Mouse (Mus musculus) heart, postnatal 0 days (tissue): ENCODE data around the gene Akap6. TPM values are rescaled to one million over a fixed set of nuclear protein-coding genes. Genes with fewer than 3 reads are reported as not detected.

ENCODE experiments used
- ATAC-seq: fragments of 200-750 bp; cut with Nextera tagmentation; 2 replicates; pipeline ENCODE4 v1.8.0; 2017; ENCODE audit warnings: low read depth, moderate number of reproducible peaks, moderate library complexity; ENCODE audit not compliant: insufficient read depth
- DNase-seq: peaks from one replicate; pipeline ENCODE4 v3.0.0-alpha.2; 2016; ENCODE audit warnings: low spot score
- H3K27ac ChIP-seq: fragments of 300-500 bp; sonication (generic); 2 replicates; pipeline ENCODE4 v1.5.1; 2014; ENCODE audit warnings: low read depth, mild to moderate bottlenecking
- H3K27me3 ChIP-seq: fragments of 300-500 bp; sonication (generic); 2 replicates; pipeline ENCODE4 v1.6.1; 2014; ENCODE audit warnings: low read length, mixed read lengths; ENCODE audit not compliant: control insufficient read depth, insufficient read depth
- H3K36me3 ChIP-seq: fragments of 300-500 bp; sonication (generic); replicated peaks from 2 replicates; pipeline ENCODE4 v1.6.1; 2014; ENCODE audit warnings: low read length, mixed read lengths; ENCODE audit not compliant: control insufficient read depth, insufficient read depth
- H3K4me1 ChIP-seq: fragments of 300-500 bp; sonication (generic); 2 replicates; pipeline ENCODE4 v1.6.1; 2014; ENCODE audit warnings: antibody characterized with exemption; ENCODE audit not compliant: control insufficient read depth, insufficient read depth
- H3K4me2 ChIP-seq: fragments of 300-500 bp; sonication (generic); 2 replicates; pipeline ENCODE4 v1.6.1; 2014; ENCODE audit warnings: low read depth, mild to moderate bottlenecking, low read length, moderate library complexity
- H3K4me3 ChIP-seq: fragments of 300-500 bp; sonication (generic); 2 replicates; pipeline ENCODE4 v1.5.1; 2014; ENCODE audit warnings: low read depth, low read length
- H3K9ac ChIP-seq: fragments of 300-500 bp; sonication (generic); replicated peaks from 2 replicates; pipeline ENCODE4 v1.6.1; 2014; ENCODE audit warnings: low read depth, low read length, mixed read lengths
- H3K9me3 ChIP-seq: fragments of 300-500 bp; sonication (generic); replicated peaks from 2 replicates; pipeline ENCODE4 v1.6.1; 2016; ENCODE audit warnings: low read length; ENCODE audit not compliant: control insufficient read depth
- CTCF ChIP-seq: IDR thresholded peaks from 2 replicates; pipeline ENCODE4 v1.5.1; 2016; ENCODE audit warnings: antibody characterized with exemption, control low read depth, low read depth
- EP300 ChIP-seq: IDR thresholded peaks from 2 replicates; pipeline ENCODE4 v1.6.1; 2016; ENCODE audit warnings: antibody characterized with exemption, low read depth
- WGBS: fragments of 180-500 bp; shearing (Covaris S2); extraction: QIAGEN DNeasy Blood & Tissue Kit; methylation state at CpG from one replicate; pipeline ENCODE4 v1.1.7; 2014; 5-methylcytosine and 5-hydroxymethylcytosine counted together
- polyA plus RNA-seq: library from polyadenylated mRNA; unstranded; fragments of >200 nt; fragmentation: Nextera tagmentation; extraction: Ambion mirVana; gene quantifications from 2 replicates; pipeline ENCODE4 v1.2.1, GENCODE M21; 2015
- total RNA-seq: library from RNA; depleted of rRNA; stranded (reverse); fragments of >200 nt; gene quantifications from 2 replicates; pipeline ENCODE4 v1.2.3, GENCODE M21; 2014; ENCODE audit warnings: low replicate concordance

Gene Akap6
- total and polyA plus RNA-seq, 2 experiments from 2014 or later: 10.3 to 53.2 TPM

DNA sequence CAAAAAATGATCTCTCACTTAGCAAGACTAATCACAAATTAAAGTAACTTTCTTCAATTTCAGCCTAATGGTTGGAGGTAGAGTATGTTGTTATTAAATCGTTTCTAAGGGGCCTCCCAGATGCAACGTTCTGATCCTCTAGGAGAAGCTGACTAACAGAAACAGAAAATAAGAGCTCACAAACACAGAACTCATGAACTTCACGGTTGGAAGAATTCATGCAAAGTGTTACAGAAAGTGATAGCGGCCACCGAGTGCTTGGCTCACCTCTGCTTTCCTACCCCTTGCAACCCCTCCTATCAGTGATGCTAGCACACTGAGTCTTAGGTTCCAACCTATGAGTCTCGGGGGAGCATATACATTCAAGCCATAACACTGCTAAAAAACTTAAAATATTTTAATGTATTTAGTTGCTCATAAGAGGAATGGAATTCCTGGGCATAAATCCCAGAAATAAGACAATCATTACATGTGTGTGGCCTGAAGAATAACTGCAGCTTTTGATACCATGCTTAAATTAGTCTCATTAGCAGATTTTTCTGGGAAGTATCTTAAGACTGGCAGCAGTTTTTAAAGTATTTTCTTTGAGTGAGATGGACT, 25.7 kb upstream of the Akap6 start:
- Histone ChIP-seq H3K27ac (no peak overlapping the region), H3K27me3 (no peaks in the 10 kb centered on the region), H3K4me2 (no peak overlapping the region), H3K4me1 (no peaks in the 10 kb centered on the region), H3K36me3 (no peaks in the 10 kb centered on the region), H3K9me3 (no peaks in the 10 kb centered on the region), H3K9ac (no peak overlapping the region), H3K4me3 (no peak overlapping the region)
- TF ChIP-seq CTCF (no peak), EP300 (no peak)
- WGBS: 63% methylated on average over 6 of the region's 6 CpGs
- no peak for DNase-seq
- no peak for ATAC-seq

GRCm38 (mm10) chr12:52675010-52675409, 24.2 kb upstream of the Akap6 start:
- TF ChIP-seq EP300 (no peak), CTCF (no peak)
- no peaks in the 10 kb centered on the region for H3K9me3 ChIP-seq
- H3K27me3 ChIP-seq: no peaks in the 10 kb centered on the region
- H3K4me1 ChIP-seq: no peaks in the 10 kb centered on the region
- WGBS: 67% methylated on average over 4 of the region's 4 CpGs
- H3K4me2 ChIP-seq: no peak overlapping the region
- no peaks in the 10 kb centered on the region for H3K36me3 ChIP-seq
- H3K27ac ChIP-seq: no peak overlapping the region
- H3K4me3 ChIP-seq: no peak overlapping the region
- no peak overlapping the region for H3K9ac ChIP-seq
- no peak for ATAC-seq
- no peak for DNase-seq

GRCm38 (mm10) chr12:52687355-52687754, 11.8 kb upstream of the Akap6 start:
- Histone ChIP-seq H3K4me1 (no peaks in the 10 kb centered on the region), H3K9ac (no peak overlapping the region), H3K27ac (no peak overlapping the region), H3K9me3 (no peaks in the 10 kb centered on the region), H3K36me3 (no peaks in the 10 kb centered on the region), H3K4me2 (peak overlapping the region; percentile 23; the same call in 1 of the 2 replicates), H3K4me3 (no peak overlapping the region), H3K27me3 (no peaks in the 10 kb centered on the region)
- ATAC-seq (no peak), DNase-seq (no peak)
- WGBS: 40% methylated on average over 9 of the region's 9 CpGs
- no peak for TF ChIP-seq CTCF
- TF ChIP-seq EP300: no peak

DNA sequence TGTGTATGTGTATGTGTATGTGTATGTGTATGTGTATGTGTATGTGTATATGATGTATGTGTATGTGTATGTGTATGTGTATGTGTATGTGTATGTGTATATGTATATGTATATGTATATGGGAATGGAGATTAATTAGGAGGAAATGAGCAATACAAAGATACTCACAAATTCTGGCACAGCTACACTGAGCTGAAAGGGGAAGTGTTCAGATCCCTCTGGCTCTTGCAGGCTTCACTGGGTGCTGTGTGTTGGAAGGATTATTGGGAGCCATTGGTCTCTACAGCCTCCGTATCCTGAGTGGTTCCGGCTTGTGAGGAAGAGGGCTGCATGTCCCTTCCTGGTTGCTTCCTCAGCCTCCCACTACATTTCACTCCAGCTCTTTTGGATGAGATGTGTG, 10.5 kb upstream of the Akap6 start:
- Histone ChIP-seq H3K4me3 (no peak overlapping the region), H3K27ac (no peak overlapping the region), H3K4me2 (no peak overlapping the region), H3K4me1 (no peaks in the 10 kb centered on the region), H3K9ac (no peak overlapping the region), H3K36me3 (no peaks in the 10 kb centered on the region), H3K27me3 (no peaks in the 10 kb centered on the region), H3K9me3 (no peaks in the 10 kb centered on the region)
- no peak for DNase-seq
- no peak for ATAC-seq
- 89% methylated on average over 2 of the region's 2 CpGs for WGBS
- TF ChIP-seq CTCF (no peak), EP300 (no peak)

DNA sequence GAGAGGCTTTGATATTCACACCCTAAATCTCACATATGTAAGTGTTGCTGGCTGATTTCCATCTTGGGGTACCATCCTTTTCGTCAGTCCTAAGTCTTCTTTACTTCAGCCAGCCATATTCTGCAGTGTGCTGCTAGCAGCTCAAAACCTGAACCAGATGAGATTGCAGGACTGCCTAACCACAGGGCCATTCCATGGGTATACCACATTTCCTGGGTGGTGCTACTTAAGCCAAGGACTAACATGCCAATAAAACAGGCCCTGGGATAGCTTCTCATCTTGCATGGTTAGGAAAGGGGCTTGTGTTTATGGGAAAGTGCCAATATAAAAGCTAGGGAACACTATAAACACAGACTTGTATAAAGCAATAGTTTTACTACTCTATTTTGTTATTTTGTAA, 7.6 kb upstream of the Akap6 start:
- Histone ChIP-seq H3K4me3 (no peak overlapping the region), H3K9me3 (no peaks in the 10 kb centered on the region), H3K4me1 (no peaks in the 10 kb centered on the region), H3K4me2 (no peak overlapping the region), H3K27ac (no peak overlapping the region), H3K27me3 (no peaks in the 10 kb centered on the region), H3K36me3 (no peaks in the 10 kb centered on the region), H3K9ac (no peak overlapping the region)
- TF ChIP-seq CTCF (no peak), EP300 (no peak)
- no peak for DNase-seq
- ATAC-seq: no peak
- WGBS: 96% methylated on average over 1 of the region's 1 CpGs
